Mouse (Mus musculus) kidney, adult 2 months (tissue): ENCODE measurements around the gene H2al1a.

ENCODE experiments used
- CTCF ChIP-seq: fragments of 200-500 bp; conservative IDR thresholded peaks from 2 replicates; pipeline ENCODE4 v1.5.1; 2011; ENCODE audit warnings: low read depth, mild to moderate bottlenecking, control low read depth, low read length, moderate library complexity, mixed read lengths; ENCODE audit not compliant: insufficient read depth, insufficient read length
- POLR2A ChIP-seq: fragments of 200-500 bp; IDR thresholded peaks from one replicate; pipeline ENCODE4 v1.6.1; 2011; ENCODE audit warnings: low read depth, low read length, control low read depth

DNA sequence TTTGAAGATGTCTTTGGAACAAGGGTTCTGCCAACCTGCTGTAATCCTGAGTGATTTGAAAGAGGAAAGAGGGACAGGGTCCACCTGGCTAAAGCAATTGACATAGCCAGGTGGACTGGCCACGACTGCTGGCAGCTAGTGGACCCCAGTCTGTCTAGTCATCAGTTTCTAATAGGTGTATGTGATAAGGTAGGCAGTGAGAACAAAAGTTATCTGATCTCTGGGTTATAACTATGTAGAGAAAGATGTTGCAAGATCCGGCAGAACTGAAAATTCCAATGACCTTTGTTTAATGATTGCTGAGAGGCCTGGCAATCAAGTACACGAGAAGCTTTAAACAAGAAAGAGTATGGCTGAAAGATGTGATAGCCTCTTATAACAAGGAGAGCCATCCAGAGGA, 25.9 kb upstream of the H2al1a start:
- TF ChIP-seq POLR2A = no peak
- TF ChIP-seq CTCF = no peak
